Mouse (Mus musculus): Measurements from ENCODE around the gene Gm20388. TPM values are rescaled to one million over a fixed set of nuclear protein-coding genes. Genes with fewer than 3 reads are reported as not detected.
"Not testable (repeated sequence)": the region's sequence is repeated elsewhere in the genome, so short reads cannot be mapped to it uniquely, and the experiment has no call there.

Gm20388 gene
- polyA plus RNA-seq, 1 experiment from 2014 or later = not detected

- Histone ChIP-seq H3K36me3 (peaks cover 53% of the 10 kb centered on the region), H3K27me3 (replicated peaks) (peaks cover 19% of the 10 kb centered on the region), H3K9me3 (no peaks in the 10 kb centered on the region), H3K4me3 (no peak overlapping the region), H3K4me2 (no peak overlapping the region), H3K27ac (replicated peaks) (no peak overlapping the region), H3K4me1 (no peaks in the 10 kb centered on the region), H3K9ac (no peak overlapping the region)
- WGBS = 84% methylated on average over 9 of the region's 9 CpGs
- ATAC-seq (ENCODE audit: extremely low read depth, insufficient number of reproducible peaks, low FRiP score, low TSS enrichment) = no peak
These were observed 3625.8 kb downstream of the Gm20388 start for GRCm38 (mm10) chr8:123536242-123536989.

DNA sequence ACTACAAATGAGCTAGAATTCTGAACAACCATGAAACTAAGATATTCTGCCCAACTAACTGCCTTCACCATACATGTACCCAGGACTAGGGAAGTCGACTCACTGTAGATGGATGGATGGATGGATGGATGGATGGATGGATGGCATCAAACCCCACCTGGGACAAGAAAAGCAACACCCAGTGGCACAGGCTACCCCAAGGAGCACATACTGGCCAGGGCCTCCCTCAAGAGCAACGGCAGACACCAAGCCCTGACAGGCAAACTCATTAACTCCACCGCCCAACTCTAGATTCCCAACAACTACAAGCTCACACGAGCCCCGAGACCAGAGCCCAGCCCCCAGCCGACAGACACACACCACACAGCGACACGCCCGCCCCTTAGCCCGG, 3626.3 kb downstream of the Gm20388 start:
- no peak for ATAC-seq (ENCODE audit: extremely low read depth, insufficient number of reproducible peaks, low FRiP score, low TSS enrichment)
- peaks cover 48% of the 10 kb centered on the region for H3K36me3 ChIP-seq
- WGBS = 25% methylated on average over 8 of the region's 10 CpGs

DNA sequence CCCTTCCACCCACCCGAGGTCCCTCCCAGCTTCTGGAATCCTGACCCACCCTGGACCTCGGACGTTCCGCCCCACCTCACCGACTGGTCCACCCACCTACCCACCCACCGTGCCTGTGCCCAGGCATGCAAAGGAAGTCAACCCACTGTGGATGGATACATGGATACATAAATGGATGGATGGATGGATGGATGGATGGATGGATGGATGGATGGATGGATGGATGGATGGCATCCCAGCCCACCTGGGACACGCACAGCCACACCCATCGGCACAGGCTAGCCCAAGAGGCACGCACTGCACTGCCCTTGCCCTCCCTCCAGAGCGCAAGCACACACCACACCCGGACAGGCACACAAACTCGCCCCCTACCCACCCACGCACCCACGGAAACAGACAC, 3627.0 kb downstream of the Gm20388 start:
- not testable (repeated sequence) for H3K4me3 ChIP-seq; H3K4me2 ChIP-seq; H3K9ac ChIP-seq; H3K9me3 ChIP-seq; ATAC-seq (ENCODE audit: extremely low read depth, insufficient number of reproducible peaks, low FRiP score, low TSS enrichment); H3K4me1 ChIP-seq; H3K27ac ChIP-seq (replicated peaks)
- WGBS = 67% methylated on average over 2 of the region's 14 CpGs
- Histone ChIP-seq H3K36me3 (peaks cover 41% of the 10 kb centered on the region), H3K27me3 (replicated peaks) (peaks cover 19% of the 10 kb centered on the region)

More for the DNA sequence above, 3626.3 kb downstream of the Gm20388 start:
- H3K4me2 ChIP-seq = no peak overlapping the region
- H3K4me3 ChIP-seq = no peak overlapping the region
- peaks cover 19% of the 10 kb centered on the region for H3K27me3 ChIP-seq (replicated peaks)
- no peak overlapping the region for H3K27ac ChIP-seq (replicated peaks)
- no peaks in the 10 kb centered on the region for H3K4me1 ChIP-seq
- H3K9me3 ChIP-seq = no peaks in the 10 kb centered on the region
- no peak overlapping the region for H3K9ac ChIP-seq

- not testable (repeated sequence) for H3K36me3 ChIP-seq; H3K27me3 ChIP-seq (replicated peaks); H3K4me3 ChIP-seq; H3K4me2 ChIP-seq; ATAC-seq (ENCODE audit: extremely low read depth, insufficient number of reproducible peaks, low FRiP score, low TSS enrichment); H3K4me1 ChIP-seq; H3K27ac ChIP-seq (replicated peaks); H3K9me3 ChIP-seq; H3K9ac ChIP-seq
- no CpG with 5 or more reads among the region's 45 CpGs for WGBS
These were observed 3653.6 kb downstream of the Gm20388 start for GRCm38 (mm10) chr8:123564221-123564620.

DNA sequence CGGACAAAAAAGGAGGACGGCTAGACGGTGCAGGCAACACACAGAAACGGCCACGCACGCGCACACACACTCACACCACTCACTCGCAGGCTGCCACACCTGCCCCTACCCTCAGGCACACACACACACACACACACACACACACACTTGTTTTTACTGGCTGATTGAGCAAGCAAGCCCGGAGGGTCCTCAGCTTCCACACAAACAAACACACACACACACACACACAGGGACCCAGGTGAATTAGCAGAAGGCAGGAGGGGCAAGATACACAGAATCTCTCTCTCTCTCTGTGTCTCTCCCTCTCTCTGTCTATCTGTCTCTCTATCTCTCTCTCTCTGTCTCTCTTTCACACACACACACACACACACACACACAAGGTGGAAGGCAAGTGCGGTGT, 3664.7 kb downstream of the Gm20388 start:
- H3K4me2 ChIP-seq; H3K36me3 ChIP-seq; H3K4me3 ChIP-seq; H3K9me3 ChIP-seq; ATAC-seq (ENCODE audit: extremely low read depth, insufficient number of reproducible peaks, low FRiP score, low TSS enrichment); H3K4me1 ChIP-seq; H3K9ac ChIP-seq; H3K27me3 ChIP-seq (replicated peaks); H3K27ac ChIP-seq (replicated peaks): not testable (repeated sequence)
- 60% methylated on average over 1 of the region's 10 CpGs for WGBS

DNA sequence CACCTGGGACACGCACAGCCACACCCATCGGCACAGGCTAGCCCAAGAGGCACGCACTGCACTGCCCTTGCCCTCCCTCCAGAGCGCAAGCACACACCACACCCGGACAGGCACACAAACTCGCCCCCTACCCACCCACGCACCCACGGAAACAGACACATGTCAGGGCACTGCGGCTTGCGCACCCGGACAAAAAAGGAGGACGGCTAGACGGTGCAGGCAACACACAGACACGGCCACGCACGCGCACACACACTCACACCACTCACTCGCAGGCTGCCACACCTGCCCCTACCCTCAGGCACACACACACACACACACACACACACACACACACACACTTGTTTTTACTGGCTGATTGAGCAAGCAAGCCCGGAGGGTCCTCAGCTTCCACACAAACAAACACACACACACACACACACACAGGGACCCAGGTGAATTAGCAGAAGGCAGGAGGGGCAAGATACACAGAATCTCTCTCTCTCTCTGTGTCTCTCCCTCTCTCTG, 3690.1 kb downstream of the Gm20388 start:
- ATAC-seq (ENCODE audit: extremely low read depth, insufficient number of reproducible peaks, low FRiP score, low TSS enrichment); H3K27me3 ChIP-seq (replicated peaks); H3K4me1 ChIP-seq; H3K4me3 ChIP-seq; H3K9ac ChIP-seq; H3K36me3 ChIP-seq; H3K4me2 ChIP-seq; H3K9me3 ChIP-seq; H3K27ac ChIP-seq (replicated peaks): not testable (repeated sequence)
- WGBS = 74% methylated on average over 15 of the region's 19 CpGs

GRCm38 (mm10) chr8:123601457-123601856, 3690.8 kb downstream of the Gm20388 start:
- not testable (repeated sequence) for H3K4me2 ChIP-seq; H3K9ac ChIP-seq; H3K36me3 ChIP-seq; H3K27me3 ChIP-seq (replicated peaks); H3K4me3 ChIP-seq; H3K4me1 ChIP-seq; H3K9me3 ChIP-seq; ATAC-seq (ENCODE audit: extremely low read depth, insufficient number of reproducible peaks, low FRiP score, low TSS enrichment); H3K27ac ChIP-seq (replicated peaks)
- no CpG with 5 or more reads among the region's 40 CpGs for WGBS

GRCm38 (mm10) chr8:123612652-123613051, 3702.0 kb downstream of the Gm20388 start:
- H3K27ac ChIP-seq (replicated peaks); H3K9ac ChIP-seq; H3K27me3 ChIP-seq (replicated peaks); H3K36me3 ChIP-seq; H3K4me1 ChIP-seq; ATAC-seq (ENCODE audit: extremely low read depth, insufficient number of reproducible peaks, low FRiP score, low TSS enrichment); H3K4me3 ChIP-seq; H3K9me3 ChIP-seq; H3K4me2 ChIP-seq: not testable (repeated sequence)
- 80% methylated on average over 1 of the region's 5 CpGs for WGBS

- peaks cover 42% of the 10 kb centered on the region for H3K27me3 ChIP-seq (replicated peaks)
- not testable (repeated sequence) for H3K9me3 ChIP-seq; H3K9ac ChIP-seq; ATAC-seq (ENCODE audit: extremely low read depth, insufficient number of reproducible peaks, low FRiP score, low TSS enrichment); H3K36me3 ChIP-seq; H3K4me3 ChIP-seq; H3K4me2 ChIP-seq; H3K4me1 ChIP-seq; H3K27ac ChIP-seq (replicated peaks)
- no CpG with 5 or more reads among the region's 39 CpGs for WGBS
These were observed 3712.9 kb downstream of the Gm20388 start for GRCm38 (mm10) chr8:123623523-123623922.

GRCm38 (mm10) chr8:123624274-123624673, 3713.6 kb downstream of the Gm20388 start:
- Histone ChIP-seq H3K9ac (no peak overlapping the region), H3K4me1 (peaks cover 8% of the 10 kb centered on the region), H3K36me3 (no peaks in the 10 kb centered on the region), H3K4me3 (no peak overlapping the region), H3K4me2 (no peak overlapping the region), H3K9me3 (no peaks in the 10 kb centered on the region), H3K27me3 (replicated peaks) (peaks cover 40% of the 10 kb centered on the region), H3K27ac (replicated peaks) (no peak overlapping the region)
- 60% methylated on average over 5 of the region's 5 CpGs for WGBS
- no peak for ATAC-seq (ENCODE audit: extremely low read depth, insufficient number of reproducible peaks, low FRiP score, low TSS enrichment)

- H3K4me3 ChIP-seq = no peak overlapping the region
- no peaks in the 10 kb centered on the region for H3K9me3 ChIP-seq
- peaks cover 11% of the 10 kb centered on the region for H3K4me1 ChIP-seq
- 38% methylated on average over 1 of the region's 1 CpGs for WGBS
- H3K4me2 ChIP-seq = no peak overlapping the region
- H3K36me3 ChIP-seq = no peaks in the 10 kb centered on the region
- H3K9ac ChIP-seq = no peak overlapping the region
- no peak overlapping the region for H3K27ac ChIP-seq (replicated peaks)
- ATAC-seq (ENCODE audit: extremely low read depth, insufficient number of reproducible peaks, low FRiP score, low TSS enrichment) = no peak
- H3K27me3 ChIP-seq (replicated peaks) = peaks cover 44% of the 10 kb centered on the region
These were observed 3714.1 kb downstream of the Gm20388 start for GRCm38 (mm10) chr8:123624702-123625101.

GRCm38 (mm10) chr8:123625717-123626116, 3715.1 kb downstream of the Gm20388 start:
- Histone ChIP-seq H3K9me3 (no peaks in the 10 kb centered on the region), H3K27me3 (replicated peaks) (peaks cover 49% of the 10 kb centered on the region), H3K27ac (replicated peaks) (no peak overlapping the region), H3K4me3 (no peak overlapping the region), H3K4me1 (peaks cover 12% of the 10 kb centered on the region), H3K9ac (no peak overlapping the region), H3K4me2 (no peak overlapping the region), H3K36me3 (no peaks in the 10 kb centered on the region)
- no peak for ATAC-seq (ENCODE audit: extremely low read depth, insufficient number of reproducible peaks, low FRiP score, low TSS enrichment)
- WGBS = 24% methylated on average over 2 of the region's 2 CpGs

All from heart, embryonic 13.5 days (tissue).